Mouse (Mus musculus): Measurements from ENCODE around the gene Fancg. TPM values are rescaled to one million over a fixed set of nuclear protein-coding genes. Genes with fewer than 3 reads are reported as not detected.
A peak's percentile ranks its signal among the peaks of the same experiment; 100 is the strongest.

The Fancg gene
- polyA plus RNA-seq, 1 experiment from 2014 or later = 19.4 TPM

DNA sequence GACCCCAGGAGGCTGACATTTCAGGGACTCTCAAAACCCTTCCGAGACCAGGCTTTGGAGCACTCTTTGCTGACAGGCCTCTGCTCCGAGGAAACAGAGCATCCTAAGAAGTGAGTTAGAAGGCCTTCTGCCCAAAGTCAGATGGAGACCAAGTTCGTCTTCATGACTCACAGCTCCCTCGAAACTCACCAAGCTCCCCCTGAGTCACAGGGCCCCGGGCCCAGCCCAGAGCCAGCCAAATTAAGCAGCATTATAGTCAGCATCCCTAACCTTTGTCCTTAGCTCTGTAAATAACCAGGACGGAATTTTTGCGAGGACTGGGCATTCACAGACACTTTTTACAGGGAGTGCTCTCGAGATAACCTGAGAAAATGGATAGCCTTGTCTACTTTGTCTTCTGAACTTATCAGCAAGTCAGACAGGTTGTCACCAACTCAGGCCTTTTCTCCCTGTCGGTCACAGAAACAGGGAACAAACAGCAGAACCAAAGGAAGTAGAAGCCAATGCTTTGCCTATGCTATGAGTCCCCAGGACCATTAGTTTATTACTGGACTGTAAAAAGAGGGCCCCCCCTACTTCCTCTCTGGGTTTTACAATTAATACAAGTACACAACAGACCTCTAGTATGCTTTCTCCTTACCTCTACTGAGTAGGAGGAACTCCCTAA lies 30.7 kb upstream of the Fancg start:
- ATAC-seq (ENCODE audit: insufficient read depth) (no peak), DNase-seq (no peak)
- no peaks in the 10 kb centered on the region for H3K27me3 ChIP-seq (ENCODE audit: insufficient read depth, low read length)
- no peak overlapping the region; the same call in 1 of the 2 replicates for H3K27ac ChIP-seq (ENCODE audit: low read depth)
- WGBS = 60% methylated on average over 9 of the region's 9 CpGs
- no peak overlapping the region for H3K4me2 ChIP-seq
- H3K9me3 ChIP-seq (ENCODE audit: low read depth, low read length) = no peaks in the 10 kb centered on the region
- peaks cover 9% of the 10 kb centered on the region for H3K36me3 ChIP-seq (ENCODE audit: insufficient read depth)
- peaks cover 11% of the 10 kb centered on the region for H3K4me1 ChIP-seq (ENCODE audit: insufficient read depth)
- H3K4me3 ChIP-seq (ENCODE audit: low read depth, low read length) = no peak overlapping the region
- TF ChIP-seq CTCF (IDR thresholded peaks at IDR 0.05; ENCODE audit: low read depth) = no peak
- H3K9ac ChIP-seq = no peak overlapping the region

DNA sequence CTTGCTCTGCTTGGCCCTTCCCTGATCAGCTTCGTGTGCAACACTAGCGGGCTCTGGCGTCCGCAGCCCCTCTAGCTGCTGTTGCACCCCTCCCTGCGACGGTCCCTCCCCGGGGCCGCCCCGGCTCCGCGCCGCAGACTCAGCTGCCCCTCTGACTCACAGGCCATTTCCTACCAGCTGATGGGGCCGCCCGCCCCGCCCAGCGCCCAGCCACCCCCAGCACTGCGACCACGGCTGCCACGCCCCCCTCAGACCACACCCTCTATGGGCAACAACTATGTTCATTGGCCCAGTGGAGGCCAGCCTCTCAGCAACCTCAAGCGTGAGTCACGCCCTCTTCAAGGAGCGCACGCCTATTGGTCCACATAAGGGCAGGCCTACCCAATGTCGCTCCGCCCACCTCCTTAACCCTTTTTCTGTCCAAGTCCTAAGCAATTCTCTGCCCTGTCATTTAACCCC lies 29.8 kb upstream of the Fancg start:
- no peaks in the 10 kb centered on the region for H3K27me3 ChIP-seq (ENCODE audit: insufficient read depth, low read length)
- peak overlapping the region; percentile 63 for H3K4me3 ChIP-seq (ENCODE audit: low read depth, low read length)
- peak overlapping the region; percentile 81 for H3K4me2 ChIP-seq
- WGBS = under 1% methylated on average over 25 of the region's 25 CpGs
- H3K9ac ChIP-seq = peak overlapping the region; percentile 80
- peaks cover 11% of the 10 kb centered on the region for H3K4me1 ChIP-seq (ENCODE audit: insufficient read depth)
- H3K36me3 ChIP-seq (ENCODE audit: insufficient read depth) = peaks cover 12% of the 10 kb centered on the region
- no peaks in the 10 kb centered on the region for H3K9me3 ChIP-seq (ENCODE audit: low read depth, low read length)
- H3K27ac ChIP-seq (ENCODE audit: low read depth) = peak overlapping the region; percentile 44
- DNase-seq = peak; percentile 98
- ATAC-seq (ENCODE audit: insufficient read depth) = peak; percentile 97
- TF ChIP-seq CTCF (IDR thresholded peaks at IDR 0.05; ENCODE audit: low read depth) = no peak

DNA sequence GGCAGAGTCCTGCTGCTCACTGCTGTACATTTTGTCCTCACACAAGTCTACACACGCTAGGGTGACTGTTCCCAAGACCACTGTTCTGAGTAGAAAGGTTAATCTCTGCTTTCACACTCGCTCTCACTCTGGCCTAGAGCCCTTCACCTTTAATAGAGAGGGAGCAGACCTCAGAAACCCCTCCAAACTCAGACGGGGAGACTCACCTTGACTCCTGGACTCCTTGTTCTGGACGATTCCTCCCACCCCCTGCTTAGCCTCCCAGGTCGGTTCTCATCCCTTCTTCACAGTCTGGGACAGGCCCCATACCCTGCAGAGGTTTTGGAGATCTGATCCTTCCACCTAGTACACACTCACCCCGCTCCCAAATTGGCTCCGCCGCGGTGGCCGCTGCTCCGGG lies 29.3 kb upstream of the Fancg start:
- ATAC-seq (ENCODE audit: insufficient read depth) (no peak; the same call in 1 of the 2 replicates), DNase-seq (no peak)
- peak overlapping the region; percentile 81 for H3K4me2 ChIP-seq
- TF ChIP-seq CTCF (IDR thresholded peaks at IDR 0.05; ENCODE audit: low read depth) = no peak
- peak overlapping the region; percentile 80 for H3K9ac ChIP-seq
- H3K4me1 ChIP-seq (ENCODE audit: insufficient read depth) = peaks cover 6% of the 10 kb centered on the region
- no peaks in the 10 kb centered on the region for H3K9me3 ChIP-seq (ENCODE audit: low read depth, low read length)
- 4% methylated on average over 11 of the region's 11 CpGs for WGBS
- no peaks in the 10 kb centered on the region for H3K27me3 ChIP-seq (ENCODE audit: insufficient read depth, low read length)
- peak overlapping the region; percentile 63 for H3K4me3 ChIP-seq (ENCODE audit: low read depth, low read length)
- peaks cover 16% of the 10 kb centered on the region for H3K36me3 ChIP-seq (ENCODE audit: insufficient read depth)
- peak overlapping the region; percentile 44 for H3K27ac ChIP-seq (ENCODE audit: low read depth)

DNA sequence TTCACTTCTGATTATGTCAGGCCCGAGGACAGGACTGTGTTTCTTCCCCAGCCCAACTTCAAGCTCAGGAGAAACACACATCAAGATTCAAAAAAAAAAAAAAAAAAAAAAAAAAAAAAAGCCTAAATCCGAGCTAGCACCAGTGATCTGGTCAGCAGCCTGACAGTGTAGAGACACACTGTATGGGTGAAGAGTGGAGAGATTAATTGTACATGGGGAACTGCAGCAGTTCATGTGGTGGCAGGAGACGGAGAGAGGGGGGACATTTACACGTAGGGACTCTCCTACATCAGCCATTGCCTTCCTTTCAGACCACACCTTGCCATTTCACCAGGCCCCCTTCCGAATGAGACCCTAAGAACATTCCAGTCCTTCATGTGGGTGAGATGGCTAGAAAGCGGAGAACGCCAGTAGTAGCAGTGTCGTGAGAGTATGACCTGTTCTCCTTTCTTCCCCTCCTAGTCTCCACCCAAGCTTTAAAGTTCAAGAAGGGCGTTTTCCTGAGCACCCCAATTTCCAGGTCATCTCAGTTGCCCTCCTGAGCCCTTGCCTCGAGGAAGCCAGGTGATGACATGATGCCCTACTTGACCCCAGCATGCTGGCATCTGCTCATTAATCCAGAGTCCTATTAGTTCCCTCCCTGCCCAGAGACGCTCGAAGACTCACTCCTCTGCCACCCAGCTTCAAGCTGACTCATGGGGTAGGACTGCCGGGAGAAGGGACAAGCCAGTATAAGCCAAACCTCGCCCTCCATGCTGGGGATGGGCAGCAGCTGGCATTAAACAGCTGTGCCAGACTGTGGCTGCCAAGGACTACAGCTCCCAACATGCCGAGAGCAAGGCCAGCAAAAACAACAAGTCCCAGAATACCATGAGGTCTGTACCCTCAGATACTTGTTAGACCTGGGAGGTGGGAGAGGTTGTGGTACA lies 28.5 kb upstream of the Fancg start:
- Histone ChIP-seq H3K4me3 (ENCODE audit: low read depth, low read length) (peak overlapping the region; percentile 63), H3K4me1 (ENCODE audit: insufficient read depth) (peaks cover 5% of the 10 kb centered on the region; the same call in 1 of the 2 replicates), H3K27me3 (ENCODE audit: insufficient read depth, low read length) (no peaks in the 10 kb centered on the region), H3K27ac (ENCODE audit: low read depth) (peak overlapping the region; percentile 19; the same call in 1 of the 2 replicates), H3K9ac (peak overlapping the region; percentile 80), H3K9me3 (ENCODE audit: low read depth, low read length) (no peaks in the 10 kb centered on the region), H3K36me3 (ENCODE audit: insufficient read depth) (peaks cover 22% of the 10 kb centered on the region), H3K4me2 (peak overlapping the region; percentile 81)
- 49% methylated on average over 15 of the region's 15 CpGs for WGBS
- ATAC-seq (ENCODE audit: insufficient read depth) (no peak), DNase-seq (peak; percentile 27)
- no peak for TF ChIP-seq CTCF (IDR thresholded peaks at IDR 0.05; ENCODE audit: low read depth)

DNA sequence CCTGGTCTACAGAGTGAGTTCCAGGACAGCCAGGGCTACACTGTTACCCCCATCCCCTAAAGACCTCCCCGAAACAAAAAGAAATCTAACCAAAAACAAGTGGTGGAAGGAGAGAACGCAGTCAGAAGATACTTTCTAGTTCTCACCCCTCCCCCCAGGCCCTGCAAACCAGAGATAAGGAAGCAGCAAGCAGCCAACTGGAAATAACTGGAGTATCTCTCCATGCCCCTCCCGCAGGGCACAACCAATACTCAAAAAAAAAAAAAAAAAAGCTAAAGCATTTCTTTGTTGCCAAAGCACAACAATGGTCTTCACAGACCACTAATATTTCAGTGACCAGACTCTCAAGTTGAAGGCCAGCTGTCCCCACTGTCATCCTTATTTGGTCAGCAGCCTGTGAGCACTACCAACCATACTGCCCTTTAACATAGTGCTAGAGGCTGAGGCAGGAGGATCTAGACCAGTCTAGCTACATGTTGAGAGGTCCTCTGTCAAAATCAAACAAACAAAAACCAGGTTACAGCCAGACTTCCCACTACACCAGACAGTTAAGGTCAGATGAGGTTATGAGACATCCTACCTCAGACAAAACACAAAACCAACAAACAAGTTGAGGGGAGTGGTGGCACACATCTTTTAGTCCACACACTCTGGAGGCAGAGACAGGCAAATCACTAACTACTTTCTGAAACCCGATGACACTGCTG lies 27.7 kb upstream of the Fancg start:
- H3K36me3 ChIP-seq (ENCODE audit: insufficient read depth) = peaks cover 29% of the 10 kb centered on the region
- no peak overlapping the region for H3K9ac ChIP-seq
- peaks cover 5% of the 10 kb centered on the region; the same call in 1 of the 2 replicates for H3K4me1 ChIP-seq (ENCODE audit: insufficient read depth)
- no peaks in the 10 kb centered on the region for H3K9me3 ChIP-seq (ENCODE audit: low read depth, low read length)
- no peak for TF ChIP-seq CTCF (IDR thresholded peaks at IDR 0.05; ENCODE audit: low read depth)
- 47% methylated on average over 4 of the region's 4 CpGs for WGBS
- H3K4me3 ChIP-seq (ENCODE audit: low read depth, low read length) = no peak overlapping the region; the same call in 1 of the 2 replicates
- no peaks in the 10 kb centered on the region for H3K27me3 ChIP-seq (ENCODE audit: insufficient read depth, low read length)
- DNase-seq (no peak), ATAC-seq (ENCODE audit: insufficient read depth) (no peak)
- peak overlapping the region; percentile 7; the same call in 1 of the 2 replicates for H3K27ac ChIP-seq (ENCODE audit: low read depth)
- H3K4me2 ChIP-seq = peak overlapping the region; percentile 81; the same call in 1 of the 2 replicates

DNA sequence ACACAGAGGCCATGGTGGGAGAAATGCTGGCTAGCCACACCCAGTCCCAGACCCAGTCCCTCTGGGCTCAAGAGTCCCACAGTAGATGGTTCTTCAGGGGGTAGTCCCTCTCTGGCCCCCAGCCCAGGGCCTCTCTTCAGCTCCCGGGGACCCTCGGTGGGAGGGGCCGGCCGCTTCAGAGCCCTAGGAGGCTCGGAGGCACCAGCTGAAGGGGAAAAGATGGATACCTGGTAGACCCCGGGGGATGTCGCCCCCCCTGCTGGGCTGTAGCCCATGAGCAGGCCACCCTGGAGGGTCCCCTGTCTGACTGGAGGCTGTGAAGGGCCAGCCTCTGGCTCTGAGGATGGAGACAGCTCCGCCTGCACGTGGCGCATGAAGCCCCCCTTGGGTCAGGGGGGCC lies 26.1 kb upstream of the Fancg start:
- TF ChIP-seq CTCF (IDR thresholded peaks at IDR 0.05; ENCODE audit: low read depth) = no peak
- no peaks in the 10 kb centered on the region for H3K27me3 ChIP-seq (ENCODE audit: insufficient read depth, low read length)
- no peak overlapping the region for H3K4me3 ChIP-seq (ENCODE audit: low read depth, low read length)
- no peak for DNase-seq
- no peak overlapping the region for H3K27ac ChIP-seq (ENCODE audit: low read depth)
- H3K4me1 ChIP-seq (ENCODE audit: insufficient read depth) = peaks cover 10% of the 10 kb centered on the region; the same call in 1 of the 2 replicates
- no peak overlapping the region for H3K4me2 ChIP-seq
- peaks cover 29% of the 10 kb centered on the region for H3K36me3 ChIP-seq (ENCODE audit: insufficient read depth)
- ATAC-seq (ENCODE audit: insufficient read depth) = no peak
- no peak overlapping the region for H3K9ac ChIP-seq
- WGBS = 86% methylated on average over 10 of the region's 10 CpGs
- no peaks in the 10 kb centered on the region for H3K9me3 ChIP-seq (ENCODE audit: low read depth, low read length)

Measured in lung, embryonic 14.5 days (tissue).